Mouse (Mus musculus) spleen, embryonic (tissue): ENCODE results near the gene Hpn.

Experiments used
- CTCF ChIA-PET: fragments of 350-600 bp; sonication (Branson Sonifier 250); formaldehyde crosslinking; loops from one replicate; lab custom pipeline; 2022; lab: Charles Lee

Hpn gene

DNA sequence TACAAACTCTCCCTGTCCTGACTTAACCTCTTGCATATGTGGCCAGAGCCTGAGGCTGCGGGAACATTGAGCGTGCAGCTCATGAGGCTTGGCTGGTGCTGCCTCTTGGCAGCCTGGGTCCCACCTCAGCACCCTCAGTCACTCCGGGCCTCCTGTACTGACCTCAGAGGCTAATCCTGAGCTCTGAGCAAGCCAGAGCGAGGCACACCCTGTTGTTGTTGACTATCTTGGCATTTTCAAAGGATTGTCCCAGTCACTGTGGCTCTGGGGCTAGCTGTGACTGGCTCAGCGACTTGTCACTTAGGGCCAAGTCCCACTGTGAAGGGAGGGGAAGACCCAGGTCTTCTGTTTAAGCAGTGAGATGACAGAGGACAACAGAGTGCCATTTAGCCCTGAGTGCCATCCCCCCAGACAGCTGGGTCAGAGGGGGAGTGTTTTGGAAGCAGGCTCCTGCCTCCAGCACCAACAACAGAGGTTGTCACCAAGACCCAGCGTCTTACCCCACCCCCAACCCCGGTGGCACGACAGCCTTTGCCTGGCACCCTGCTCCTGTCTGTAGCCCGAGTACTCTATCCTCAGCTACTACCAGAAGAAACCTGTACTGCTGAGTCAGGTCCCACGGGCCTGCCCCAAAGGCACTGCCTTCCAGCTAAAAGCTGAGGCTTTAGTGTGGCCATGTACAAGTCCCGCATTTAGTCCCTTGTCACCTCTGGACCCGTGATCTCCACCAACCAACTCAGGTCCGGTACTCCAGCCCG lies 32.1 kb downstream of the Hpn start:
- CTCF ChIA-PET: interaction anchor here (0.6 kb wide), 1 partner anchor 15 kb away, joined by 3 read pairs; no protein-coding TSS in a partner anchor

DNA sequence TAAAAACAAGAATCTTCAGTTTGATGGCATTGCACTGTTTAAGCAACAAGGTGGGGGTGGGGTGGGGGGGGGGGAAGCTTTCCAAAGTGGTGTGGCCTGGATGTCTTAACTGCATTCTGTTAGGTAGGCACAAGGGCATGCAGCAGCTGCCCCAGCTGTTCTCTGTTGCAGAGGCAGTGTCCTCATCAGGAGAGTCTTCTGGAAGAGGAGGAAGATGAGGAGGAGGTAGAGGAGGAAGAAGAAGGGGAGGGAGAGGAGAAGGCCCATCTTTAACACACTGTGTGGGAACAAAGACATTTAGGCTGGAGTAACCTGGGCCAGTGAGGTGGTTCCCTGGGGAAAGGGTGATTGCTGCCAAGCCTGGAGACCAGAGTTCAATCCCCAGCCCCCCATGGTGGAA lies 33.0 kb downstream of the Hpn start:
- CTCF ChIA-PET: no interaction called here

- CTCF ChIA-PET: interaction anchor here (0.6 kb wide), 1 partner anchor 90 kb away, joined by 3 read pairs; no protein-coding TSS in a partner anchor
Measured at GRCm38 (mm10) chr7:31081106-31081505, 34.0 kb downstream of the Hpn start.

GRCm38 (mm10) chr7:31080611-31081010 lies 34.5 kb downstream of the Hpn start:
- CTCF ChIA-PET: interaction anchor here (0.6 kb wide), 1 partner anchor 90 kb away, joined by 3 read pairs; no protein-coding TSS in a partner anchor

GRCm38 (mm10) chr7:31079670-31080069 lies 35.4 kb downstream of the Hpn start:
- CTCF ChIA-PET: no interaction called here

GRCm38 (mm10) chr7:31077885-31078445 lies 37.1 kb downstream of the Hpn start:
- CTCF ChIA-PET: interaction anchor here (0.5 to 1.0 kb wide), 2 partner anchors 18 to 46 kb away, joined by 3 to 10 read pairs; no protein-coding TSS in a partner anchor

DNA sequence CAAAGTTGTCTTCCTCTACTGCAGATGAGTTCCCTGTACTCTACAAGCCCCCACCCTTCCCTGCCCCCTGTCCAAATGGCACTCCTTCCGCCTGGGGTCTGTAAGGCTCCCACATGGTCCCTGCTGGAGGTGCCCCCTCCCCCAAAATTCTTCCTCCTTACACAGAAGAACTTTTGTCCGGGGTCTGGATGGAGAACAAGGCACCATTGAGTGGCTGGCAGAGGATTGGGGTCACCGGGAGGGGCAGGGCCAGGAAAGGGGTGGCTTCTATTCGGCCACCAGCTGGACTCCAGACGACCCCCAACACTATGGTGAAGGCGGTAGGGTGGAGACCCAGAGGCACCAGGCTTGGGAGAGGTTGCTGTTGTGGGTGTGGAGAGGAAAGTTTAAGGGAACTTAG lies 37.6 kb downstream of the Hpn start:
- CTCF ChIA-PET: interaction anchor here (0.5 to 1.0 kb wide), 3 partner anchors 17 to 891 kb away, joined by 3 to 10 read pairs (median 5); no protein-coding TSS in a partner anchor

DNA sequence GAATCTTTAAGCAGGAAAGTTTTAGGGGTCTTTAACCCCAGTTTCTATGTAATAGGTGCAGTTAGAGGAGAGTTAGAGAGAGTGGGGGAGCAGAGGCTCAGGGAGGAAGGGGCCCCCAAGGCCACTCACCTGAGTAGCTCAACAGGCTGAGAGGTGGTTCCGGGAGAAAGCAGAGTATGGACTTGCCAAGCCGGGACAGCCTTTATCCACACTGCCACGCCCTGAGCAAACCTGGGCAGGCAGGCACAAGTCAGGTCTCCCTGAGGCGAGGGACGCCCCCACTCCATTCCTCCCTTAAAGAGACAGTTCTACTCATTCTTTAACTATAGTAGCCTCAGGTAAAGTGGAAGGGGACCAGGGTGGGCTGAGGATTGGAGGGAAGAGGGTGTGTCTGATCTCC lies 38.6 kb downstream of the Hpn start, which contains the start of gene Fxyd3:
TSS of gene Fxyd3 (minus strand) at position 213 of the 400 bp plus-strand sequence.
- CTCF ChIA-PET: no interaction called here

GRCm38 (mm10) chr7:31074713-31075069 lies 40.4 kb downstream of the Hpn start:
- CTCF ChIA-PET: no interaction called here

DNA sequence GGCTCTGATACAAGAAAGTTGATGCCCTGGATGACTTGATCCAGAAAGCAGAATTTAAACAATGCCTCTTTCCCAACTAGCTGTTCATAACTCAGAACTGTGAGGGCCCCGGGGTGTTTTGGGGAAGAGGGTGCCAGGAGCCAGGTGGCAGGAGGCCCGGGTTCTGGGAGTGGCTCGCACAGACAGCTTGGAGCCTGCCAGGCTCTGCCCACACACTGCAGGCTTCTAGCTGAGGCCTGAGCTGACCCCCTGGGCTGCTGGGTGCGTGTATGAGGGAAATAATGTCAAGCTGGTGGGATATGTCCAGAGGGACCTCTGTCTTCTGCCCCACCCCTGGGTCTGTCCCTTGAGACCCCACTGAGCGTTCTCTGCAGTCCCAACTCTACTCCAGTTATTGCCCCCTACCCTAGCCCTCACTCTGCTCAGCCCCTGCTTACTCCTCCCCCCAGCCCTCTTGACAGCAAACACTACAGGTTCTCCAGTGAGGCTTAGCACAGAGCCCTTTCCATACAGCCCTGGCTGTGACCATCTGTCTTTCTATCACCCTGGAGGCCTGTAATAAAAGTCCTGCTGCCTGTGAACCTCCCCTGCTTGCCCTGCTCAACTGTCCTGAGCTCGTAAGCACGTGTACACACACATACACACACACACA lies 40.9 kb downstream of the Hpn start:
- CTCF ChIA-PET: interaction anchor here (0.5 kb wide), 1 partner anchor 260 kb away, joined by 4 read pairs; no protein-coding TSS in a partner anchor

DNA sequence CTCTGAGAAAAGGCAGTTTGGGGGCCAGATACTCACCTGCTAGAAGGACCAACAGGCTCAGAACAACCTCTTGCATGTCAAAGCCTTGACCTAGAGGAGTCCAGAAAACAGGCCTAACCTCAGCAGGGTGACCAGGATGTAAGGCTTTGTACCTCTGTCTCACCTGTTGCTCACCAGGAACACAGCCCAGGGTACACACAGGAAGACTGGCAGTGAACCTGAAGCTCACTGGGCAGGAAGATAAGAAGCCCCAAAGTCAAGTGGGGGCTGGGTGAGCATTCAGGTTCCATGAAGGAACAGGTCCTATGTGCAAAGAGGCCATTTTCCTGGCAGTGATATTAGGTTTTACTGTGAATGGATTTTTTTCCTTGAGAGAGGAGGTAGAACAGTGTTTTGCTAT lies 41.5 kb downstream of the Hpn start:
- CTCF ChIA-PET: no interaction called here

- CTCF ChIA-PET: no interaction called here
Measured at GRCm38 (mm10) chr7:31072326-31072725, 42.8 kb downstream of the Hpn start.

DNA sequence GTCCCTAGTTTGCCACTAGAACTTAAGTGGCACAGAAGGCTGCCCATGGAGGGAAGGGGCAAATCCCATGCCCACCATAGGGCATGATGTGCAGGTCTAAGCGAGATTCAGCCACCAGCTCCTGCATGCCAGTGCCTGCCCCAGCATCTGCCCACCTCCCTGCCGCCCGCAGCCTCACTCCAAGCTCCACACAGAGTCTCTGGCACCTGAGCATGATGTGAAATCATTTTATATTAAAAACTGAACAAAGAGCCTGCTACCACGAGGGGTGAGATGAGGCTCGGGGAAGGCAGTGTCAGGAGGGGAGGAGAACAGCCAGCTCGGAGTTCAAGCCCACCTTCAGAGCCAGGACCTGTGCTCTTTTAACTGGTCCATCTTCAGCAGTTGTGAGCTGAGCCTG lies 44.8 kb downstream of the Hpn start:
- CTCF ChIA-PET: no interaction called here

- CTCF ChIA-PET: no interaction called here
Measured at GRCm38 (mm10) chr7:31069491-31069890, 45.6 kb downstream of the Hpn start.

- CTCF ChIA-PET: interaction anchor here (0.7 kb wide), 1 partner anchor 16 kb away, joined by 3 read pairs; no protein-coding TSS in a partner anchor
Measured at GRCm38 (mm10) chr7:31067836-31068235, 47.3 kb downstream of the Hpn start.

DNA sequence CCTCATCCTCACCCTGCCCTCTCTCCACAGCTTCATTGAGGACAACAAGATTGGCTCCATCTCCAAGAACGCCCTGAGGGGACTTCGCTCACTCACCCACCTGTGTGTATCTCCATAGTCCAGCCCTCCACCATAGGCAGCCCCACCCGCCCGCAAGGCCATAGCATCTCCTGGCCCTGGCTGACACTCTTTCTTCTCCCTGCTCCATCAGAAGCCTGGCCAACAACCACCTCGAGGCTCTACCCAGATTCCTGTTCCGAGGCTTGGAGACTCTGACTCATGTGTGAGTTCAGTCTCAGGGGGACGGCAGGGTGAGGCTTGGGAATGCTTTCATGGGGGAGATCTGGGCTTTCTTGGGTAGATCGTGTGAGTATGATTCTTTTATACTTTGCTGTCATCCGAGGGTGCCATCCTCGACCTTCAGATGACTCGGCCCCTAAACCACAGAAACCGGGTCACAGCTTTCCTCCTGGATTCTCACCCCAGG lies 52.0 kb downstream of the Hpn start:
- CTCF ChIA-PET: no interaction called here

GRCm38 (mm10) chr7:31060621-31061010 lies 54.5 kb downstream of the Hpn start:
- CTCF ChIA-PET: interaction anchor here (0.5 to 0.7 kb wide), 2 partner anchors 17 to 37 kb away, joined by 3 to 4 read pairs; no protein-coding TSS in a partner anchor

DNA sequence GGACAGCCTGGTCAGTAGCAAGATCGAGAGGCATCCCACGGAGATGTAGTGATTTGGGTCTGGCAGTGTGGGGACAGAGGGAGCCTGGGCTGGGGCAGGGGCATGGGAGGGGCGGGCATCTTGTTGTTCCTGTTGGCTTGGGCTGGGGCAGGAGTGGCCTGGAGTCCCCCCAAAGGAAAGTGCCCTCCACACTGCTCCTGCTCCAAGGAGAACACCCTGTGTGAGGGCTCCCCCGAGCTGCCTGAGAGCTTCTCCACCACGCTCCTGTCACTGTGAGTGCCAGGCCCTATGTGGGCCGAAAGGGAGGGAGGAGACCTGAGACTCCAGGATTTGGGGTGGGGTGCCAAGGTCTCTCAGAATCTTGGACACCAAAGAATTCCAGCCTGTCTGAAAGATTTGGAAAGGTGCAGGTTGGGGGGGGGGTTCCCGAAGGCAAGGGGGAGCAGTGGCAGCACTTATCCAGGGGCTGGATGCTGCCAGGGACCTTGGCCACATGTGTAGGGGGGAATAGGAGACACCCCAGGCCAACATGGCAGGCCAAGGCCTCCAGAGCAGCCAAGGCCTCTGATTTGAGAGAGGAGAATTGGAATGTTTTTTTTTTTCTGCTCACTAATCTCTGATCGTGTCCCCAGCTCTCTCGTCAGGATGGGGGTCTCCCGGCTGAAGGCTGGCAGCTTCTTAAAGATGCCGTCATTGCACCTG lies 55.0 kb downstream of the Hpn start:
- CTCF ChIA-PET: interaction anchor here (0.7 kb wide), 1 partner anchor 18 kb away, joined by 3 read pairs; no protein-coding TSS in a partner anchor

DNA sequence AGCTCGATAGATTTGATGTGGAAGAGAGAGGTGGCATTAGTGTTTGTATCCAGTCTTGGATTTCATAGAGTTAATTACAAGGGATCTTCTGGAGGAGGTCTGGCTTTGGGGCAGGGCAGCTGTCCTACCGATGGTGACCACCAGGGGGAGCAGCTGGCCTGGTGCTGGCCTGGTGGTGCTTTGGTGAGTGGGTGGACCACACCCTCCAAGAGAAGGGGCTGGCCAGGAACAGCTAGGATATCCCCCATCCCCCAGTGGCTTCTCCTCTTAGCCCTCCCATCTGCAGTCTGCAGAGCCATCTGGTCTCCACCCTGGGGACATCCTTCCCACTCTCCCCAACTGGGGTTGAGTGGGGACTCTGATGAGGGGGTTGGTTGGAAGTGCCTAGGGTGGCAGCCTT lies 56.0 kb downstream of the Hpn start, which contains the start of gene Lgi4:
TSS of gene Lgi4 (plus strand) at position 235 of the 400 bp plus-strand sequence.
- CTCF ChIA-PET: interaction anchor here (0.7 to 1.2 kb wide), 3 partner anchors 38 to 936 kb away, joined by 4 to 6 read pairs (median 5); no protein-coding TSS in a partner anchor

GRCm38 (mm10) chr7:31058211-31058610 lies 56.9 kb downstream of the Hpn start:
- CTCF ChIA-PET: interaction anchor here (0.8 to 1.2 kb wide), 4 partner anchors 39 to 198 kb away, joined by 3 to 4 read pairs (median 4); no protein-coding TSS in a partner anchor

GRCm38 (mm10) chr7:31057730-31058129 lies 57.4 kb downstream of the Hpn start:
- CTCF ChIA-PET: interaction anchor here (0.8 to 1.0 kb wide), 3 partner anchors 39 to 198 kb away, joined by 3 to 4 read pairs (median 4); no protein-coding TSS in a partner anchor
